Mouse (Mus musculus) fat pad, adult 2 months (tissue): Measurements from ENCODE around the gene Stmn3.

ENCODE experiments used
- DNase-seq: peaks from one replicate; pipeline ENCODE4 v3.0.0-alpha.2; 2011; ENCODE audit warnings: low read depth, low spot score; ENCODE audit errors: extremely low read depth

The Stmn3 gene

GRCm38 (mm10) chr2:181314080-181314810 is at the start of gene Stmn3:
Gene Stmn3, minus strand, starts transcription at chr2:181314500.
- no peak for DNase-seq

GRCm38 (mm10) chr2:181363946-181364345 is 49.6 kb upstream of the Stmn3 start:
- no peak for DNase-seq

- no peak for DNase-seq
Observed at GRCm38 (mm10) chr2:181356780-181357179, 42.5 kb upstream of the Stmn3 start.

- no peak for DNase-seq
Observed at GRCm38 (mm10) chr2:181342766-181343165, 28.5 kb upstream of the Stmn3 start.

- DNase-seq, result no peak
Observed at GRCm38 (mm10) chr2:181340426-181340825, 26.1 kb upstream of the Stmn3 start.

- no peak for DNase-seq
Observed at GRCm38 (mm10) chr2:181334023-181334422, 19.7 kb upstream of the Stmn3 start.

- no peak for DNase-seq
Observed at GRCm38 (mm10) chr2:181332542-181332941, 18.2 kb upstream of the Stmn3 start.

GRCm38 (mm10) chr2:181326098-181326497 is 11.8 kb upstream of the Stmn3 start:
- DNase-seq, result no peak

GRCm38 (mm10) chr2:181322136-181322535 is 7.8 kb upstream of the Stmn3 start:
- DNase-seq, result no peak

- DNase-seq, result no peak
Observed at GRCm38 (mm10) chr2:181320103-181320499, 5.8 kb upstream of the Stmn3 start.

- no peak for DNase-seq
Observed at GRCm38 (mm10) chr2:181319248-181320102, 5.2 kb upstream of the Stmn3 start, which contains the start of gene Rtel1. Gene Rtel1, plus strand, starts transcription at chr2:181319739.

- no peak for DNase-seq
Observed at GRCm38 (mm10) chr2:181313344-181314079, 788 bp downstream of the Stmn3 start.

- no peak for DNase-seq
Observed at GRCm38 (mm10) chr2:181313006-181313343, 1.3 kb downstream of the Stmn3 start.

- no peak for DNase-seq
Observed at GRCm38 (mm10) chr2:181312435-181312834, 1.9 kb downstream of the Stmn3 start.

- no peak for DNase-seq
Observed at GRCm38 (mm10) chr2:181307144-181307804, 7.0 kb downstream of the Stmn3 start.

- DNase-seq, result no peak
Observed at GRCm38 (mm10) chr2:181304944-181305343, 9.4 kb downstream of the Stmn3 start.

GRCm38 (mm10) chr2:181302041-181302440 is 12.3 kb downstream of the Stmn3 start:
- no peak for DNase-seq

- DNase-seq, result no peak
Observed at GRCm38 (mm10) chr2:181290937-181291336, 23.4 kb downstream of the Stmn3 start.

- no peak for DNase-seq
Observed at GRCm38 (mm10) chr2:181288691-181289090, 25.6 kb downstream of the Stmn3 start.

- peak; percentile 50 for DNase-seq
Observed at GRCm38 (mm10) chr2:181287958-181288350, 26.3 kb downstream of the Stmn3 start, which contains the start of gene Gmeb2. Gene Gmeb2, minus strand, starts transcription at chr2:181288035.
